Mouse (Mus musculus): Measurements from ENCODE around the gene Mfn2. TPM values are rescaled to one million over a fixed set of nuclear protein-coding genes. Genes with fewer than 3 reads are reported as not detected.
"Not testable (repeated sequence)": the region's sequence is repeated elsewhere in the genome, so short reads cannot be mapped to it uniquely, and the experiment has no call there.

Gene Mfn2
- polyA plus RNA-seq, 1 experiment from 2014 or later, result 52.4 TPM

- Histone ChIP-seq H3K4me3 (no peak overlapping the region), H3K9me3 (replicated peaks) (no peaks in the 10 kb centered on the region), H3K4me2 (no peak overlapping the region), H3K36me3 (ENCODE audit: poor library complexity, severe bottlenecking) (peaks cover 56% of the 10 kb centered on the region), H3K4me1 (peaks cover 26% of the 10 kb centered on the region), H3K9ac (no peak overlapping the region), H3K27me3 (no peaks in the 10 kb centered on the region), H3K27ac (no peak overlapping the region)
- WGBS, result 94% methylated on average over 6 of the region's 6 CpGs
- no peak for ATAC-seq
Measured at GRCm38 (mm10) chr4:147865651-147866050, 38.9 kb downstream of the Mfn2 start.

- WGBS, result 92% methylated on average over 3 of the region's 3 CpGs
- Histone ChIP-seq H3K4me2 (no peak overlapping the region), H3K36me3 (ENCODE audit: poor library complexity, severe bottlenecking) (peaks cover 63% of the 10 kb centered on the region), H3K4me3 (no peak overlapping the region), H3K4me1 (peaks cover 2% of the 10 kb centered on the region), H3K9ac (no peak overlapping the region), H3K27ac (no peak overlapping the region), H3K9me3 (replicated peaks) (no peaks in the 10 kb centered on the region), H3K27me3 (no peaks in the 10 kb centered on the region)
- no peak for ATAC-seq
Measured at GRCm38 (mm10) chr4:147862051-147862450, 42.5 kb downstream of the Mfn2 start.

GRCm38 (mm10) chr4:147850776-147851175 is 53.7 kb downstream of the Mfn2 start:
- no peak overlapping the region for H3K4me2 ChIP-seq
- no peak overlapping the region for H3K4me3 ChIP-seq
- no peaks in the 10 kb centered on the region for H3K27me3 ChIP-seq
- H3K36me3 ChIP-seq (ENCODE audit: poor library complexity, severe bottlenecking), result peaks cover 8% of the 10 kb centered on the region
- H3K4me1 ChIP-seq, result peaks cover 12% of the 10 kb centered on the region
- H3K9ac ChIP-seq, result no peak overlapping the region
- no peak for ATAC-seq
- WGBS, result 76% methylated on average over 2 of the region's 2 CpGs
- H3K27ac ChIP-seq, result no peak overlapping the region
- no peaks in the 10 kb centered on the region for H3K9me3 ChIP-seq (replicated peaks)

GRCm38 (mm10) chr4:147848584-147848991 is 55.9 kb downstream of the Mfn2 start:
- H3K9ac ChIP-seq, result peak overlapping the region; percentile 69
- H3K4me2 ChIP-seq, result peak overlapping the region; percentile 65
- no peak overlapping the region for H3K27ac ChIP-seq
- peak; percentile 73 for ATAC-seq
- H3K27me3 ChIP-seq, result no peaks in the 10 kb centered on the region
- peak overlapping the region; percentile 81 for H3K4me3 ChIP-seq
- H3K36me3 ChIP-seq (ENCODE audit: poor library complexity, severe bottlenecking), result peaks cover 29% of the 10 kb centered on the region
- WGBS, result 2% methylated on average over 4 of the region's 4 CpGs
- H3K4me1 ChIP-seq, result peaks cover 12% of the 10 kb centered on the region
- H3K9me3 ChIP-seq (replicated peaks), result peaks cover 8% of the 10 kb centered on the region; the same call in 1 of the 2 replicates

- Histone ChIP-seq H3K9me3 (replicated peaks) (peaks cover 15% of the 10 kb centered on the region), H3K4me3 (peak within 1 kb of the TSS; percentile 81), H3K9ac (peak within 1 kb of the TSS; percentile 73), H3K4me2 (peak within 1 kb of the TSS; percentile 65), H3K4me1 (peaks cover 12% of the 10 kb centered on the region), H3K27me3 (no peaks in the 10 kb centered on the region), H3K36me3 (ENCODE audit: poor library complexity, severe bottlenecking) (peaks cover 36% of the 10 kb centered on the region), H3K27ac (no peak within 1 kb of the TSS)
- ATAC-seq, result peak; percentile 93
- WGBS, result 4% methylated on average over 23 of the region's 23 CpGs
Measured at GRCm38 (mm10) chr4:147847614-147848583, 56.6 kb downstream of the Mfn2 start, which contains the start of gene Zfp933. Gene Zfp933, minus strand, starts transcription at chr4:147848366.

GRCm38 (mm10) chr4:147842871-147843270 is 61.6 kb downstream of the Mfn2 start:
- no peak for ATAC-seq
- peaks cover 6% of the 10 kb centered on the region for H3K4me1 ChIP-seq
- H3K27me3 ChIP-seq, result no peaks in the 10 kb centered on the region
- H3K9me3 ChIP-seq (replicated peaks), result peaks cover 30% of the 10 kb centered on the region
- no peak overlapping the region for H3K9ac ChIP-seq
- no peak overlapping the region for H3K4me2 ChIP-seq
- 98% methylated on average over 3 of the region's 3 CpGs for WGBS
- H3K4me3 ChIP-seq, result no peak overlapping the region
- H3K36me3 ChIP-seq (ENCODE audit: poor library complexity, severe bottlenecking), result peaks cover 59% of the 10 kb centered on the region
- H3K27ac ChIP-seq, result no peak overlapping the region

- not testable (repeated sequence) for ATAC-seq, H3K27me3 ChIP-seq, H3K9ac ChIP-seq, H3K27ac ChIP-seq, H3K4me2 ChIP-seq, H3K4me1 ChIP-seq, H3K4me3 ChIP-seq
- Histone ChIP-seq H3K36me3 (ENCODE audit: poor library complexity, severe bottlenecking) (peaks cover 37% of the 10 kb centered on the region), H3K9me3 (replicated peaks) (peaks cover 30% of the 10 kb centered on the region)
- 99% methylated on average over 11 of the region's 26 CpGs for WGBS
Measured at GRCm38 (mm10) chr4:147839282-147839681, 65.2 kb downstream of the Mfn2 start.

- ATAC-seq, result no peak
- Histone ChIP-seq H3K36me3 (ENCODE audit: poor library complexity, severe bottlenecking) (peaks cover 73% of the 10 kb centered on the region), H3K27me3 (no peaks in the 10 kb centered on the region), H3K4me3 (no peak overlapping the region), H3K4me1 (no peaks in the 10 kb centered on the region), H3K4me2 (no peak overlapping the region), H3K27ac (no peak overlapping the region), H3K9ac (no peak overlapping the region), H3K9me3 (replicated peaks) (peaks cover 74% of the 10 kb centered on the region)
- 95% methylated on average over 4 of the region's 4 CpGs for WGBS
Measured at GRCm38 (mm10) chr4:147824389-147824788, 80.1 kb downstream of the Mfn2 start.

Other genes with a start within 250 kb of the Mfn2 start
- gene Zfp534, start 202.2 kb downstream of the Mfn2 start, polyA plus RNA-seq (2015; fragmentation: Nextera tagmentation; extraction: Ambion mirVana), result not detected in 2 replicates
- gene Zfp984, start 94.9 kb downstream of the Mfn2 start, polyA plus RNA-seq (2015; fragmentation: Nextera tagmentation; extraction: Ambion mirVana), result 4.6 and 4.7 TPM in 2 replicates
- gene Zfp933, start 56.3 kb downstream of the Mfn2 start, polyA plus RNA-seq (2015; fragmentation: Nextera tagmentation; extraction: Ambion mirVana), result 6.6 and 8.0 TPM in 2 replicates
- 60.4 and 62.3 TPM in 2 replicates for gene Miip, start 35.9 kb downstream of the Mfn2 start, polyA plus RNA-seq (2015; fragmentation: Nextera tagmentation; extraction: Ambion mirVana)
- 14.8 and 15.8 TPM in 2 replicates for gene Fv1, start 35.7 kb downstream of the Mfn2 start, polyA plus RNA-seq (2015; fragmentation: Nextera tagmentation; extraction: Ambion mirVana)
- 14.0 and 15.0 TPM in 2 replicates for gene Plod1, start 32.1 kb upstream of the Mfn2 start, polyA plus RNA-seq (2015; fragmentation: Nextera tagmentation; extraction: Ambion mirVana)
- 9.0 and 10.2 TPM in 2 replicates for gene 2510039O18Rik, start 36.2 kb upstream of the Mfn2 start, polyA plus RNA-seq (2015; fragmentation: Nextera tagmentation; extraction: Ambion mirVana)
- gene Nppb, start 81.1 kb upstream of the Mfn2 start, polyA plus RNA-seq (2015; fragmentation: Nextera tagmentation; extraction: Ambion mirVana), result not detected in 2 replicates
- gene Nppa, start 96.0 kb upstream of the Mfn2 start, polyA plus RNA-seq (2015; fragmentation: Nextera tagmentation; extraction: Ambion mirVana), result 0.79 and 2.4 TPM in 2 replicates
- gene Clcn6, start 134.1 kb upstream of the Mfn2 start, polyA plus RNA-seq (2015; fragmentation: Nextera tagmentation; extraction: Ambion mirVana), result 21.6 and 24.8 TPM in 2 replicates
- gene Mthfr, start 134.4 kb upstream of the Mfn2 start, polyA plus RNA-seq (2015; fragmentation: Nextera tagmentation; extraction: Ambion mirVana), result 15.9 and 18.2 TPM in 2 replicates
- gene Agtrap, start 183.3 kb upstream of the Mfn2 start, polyA plus RNA-seq (2015; fragmentation: Nextera tagmentation; extraction: Ambion mirVana), result 6.9 and 8.3 TPM in 2 replicates
- gene Mad2l2, start 225.7 kb upstream of the Mfn2 start, polyA plus RNA-seq (2015; fragmentation: Nextera tagmentation; extraction: Ambion mirVana), result 96.6 and 107 TPM in 2 replicates
- gene Draxin, start 226.0 kb upstream of the Mfn2 start, polyA plus RNA-seq (2015; fragmentation: Nextera tagmentation; extraction: Ambion mirVana), result 11.7 and 12.5 TPM in 2 replicates
- 14.2 and 16.7 TPM in 2 replicates for gene Fbxo6, start 247.4 kb upstream of the Mfn2 start, polyA plus RNA-seq (2015; fragmentation: Nextera tagmentation; extraction: Ambion mirVana)

All from forebrain, embryonic 13.5 days (tissue).